Mouse (Mus musculus) olfactory bulb, adult 2 months (tissue): ENCODE measurements around the gene Wbp11. TPM values are rescaled to one million over a fixed set of nuclear protein-coding genes. Genes with fewer than 3 reads are reported as not detected.

Source experiments
- H3K27ac ChIP-seq: fragments of 200-500 bp; 2 replicates; pipeline ENCODE4 v1.5.1; 2012; ENCODE audit warnings: low read depth, low read length; ENCODE audit not compliant: insufficient read depth
- H3K4me1 ChIP-seq: fragments of 200-500 bp; 2 replicates; pipeline ENCODE4 v1.6.1; 2012; ENCODE audit warnings: low read length; ENCODE audit not compliant: control insufficient read depth, insufficient read depth
- H3K4me3 ChIP-seq: fragments of 200-500 bp; 2 replicates; pipeline ENCODE4 v1.5.1; 2012; ENCODE audit warnings: mild to moderate bottlenecking, low read depth, low read length, moderate library complexity; ENCODE audit not compliant: insufficient read depth
- CTCF ChIP-seq: fragments of 200-500 bp; IDR thresholded peaks from 2 replicates; pipeline ENCODE4 v1.5.1; 2012; ENCODE audit warnings: low read depth, mild to moderate bottlenecking, low read length, moderate library complexity; ENCODE audit not compliant: insufficient read depth
- POLR2A ChIP-seq: fragments of 200-500 bp; IDR thresholded peaks from 2 replicates; pipeline ENCODE4 v1.6.1; 2012; ENCODE audit warnings: mild to moderate bottlenecking, low read depth, low read length, moderate library complexity; ENCODE audit not compliant: insufficient read depth
- WGBS: fragments of 180-500 bp; shearing (Covaris S2); methylation state at CpG from one replicate; pipeline ENCODE4 v1.1.7; 2018; 5-methylcytosine and 5-hydroxymethylcytosine counted together
- polyA plus RNA-seq: library from polyadenylated mRNA; stranded (reverse); fragments of >200 nt; gene quantifications from 2 replicates; pipeline ENCODE4 v1.2.4, GENCODE M21; 2012; ENCODE audit warnings: low replicate concordance; ENCODE audit not compliant: missing spikeins, insufficient read depth, insufficient read length

Wbp11 gene
- polyA plus RNA-seq, 1 experiment: 319 TPM

GRCm38 (mm10) chr6:136857186-136857872 is 29.3 kb upstream of the Wbp11 start, which contains the start of gene Art4:
Art4 (minus strand) TSS chr6:136857733.
- peaks cover 7% of the 10 kb centered on the region; the same call in 1 of the 2 replicates for H3K4me1 ChIP-seq
- TF ChIP-seq POLR2A (no peak), CTCF (no peak)
- H3K4me3 ChIP-seq: no peak within 1 kb of the TSS
- H3K27ac ChIP-seq: no peak within 1 kb of the TSS
- WGBS: 79% methylated on average over 18 of the region's 18 CpGs

- 63% methylated on average over 14 of the region's 14 CpGs for WGBS
- TF ChIP-seq POLR2A: no peak
- TF ChIP-seq CTCF: no peak
- Histone ChIP-seq H3K4me1 (peaks cover 7% of the 10 kb centered on the region; the same call in 1 of the 2 replicates), H3K27ac (no peak overlapping the region), H3K4me3 (no peak overlapping the region)
Measured at GRCm38 (mm10) chr6:136856071-136856636, 28.1 kb upstream of the Wbp11 start.

- Histone ChIP-seq H3K4me1 (peaks cover 7% of the 10 kb centered on the region; the same call in 1 of the 2 replicates), H3K27ac (no peak overlapping the region), H3K4me3 (no peak overlapping the region)
- WGBS: 82% methylated on average over 2 of the region's 2 CpGs
- no peak for TF ChIP-seq CTCF
- no peak for TF ChIP-seq POLR2A
Measured at GRCm38 (mm10) chr6:136855183-136855582, 27.1 kb upstream of the Wbp11 start.

GRCm38 (mm10) chr6:136854361-136854781 is 26.3 kb upstream of the Wbp11 start:
- TF ChIP-seq POLR2A: no peak
- WGBS: 93% methylated on average over 11 of the region's 11 CpGs
- Histone ChIP-seq H3K27ac (no peak overlapping the region; the same call in 1 of the 2 replicates), H3K4me1 (peaks cover 7% of the 10 kb centered on the region; the same call in 1 of the 2 replicates), H3K4me3 (no peak overlapping the region)

GRCm38 (mm10) chr6:136852762-136853161 is 24.7 kb upstream of the Wbp11 start:
- Histone ChIP-seq H3K4me3 (no peak overlapping the region), H3K4me1 (peaks cover 7% of the 10 kb centered on the region; the same call in 1 of the 2 replicates), H3K27ac (no peak overlapping the region)
- WGBS: 80% methylated on average over 3 of the region's 3 CpGs
- TF ChIP-seq POLR2A (no peak), CTCF (no peak)

- TF ChIP-seq POLR2A (no peak), CTCF (no peak)
- Histone ChIP-seq H3K4me1 (peaks cover 4% of the 10 kb centered on the region; the same call in 1 of the 2 replicates), H3K27ac (no peak overlapping the region), H3K4me3 (no peak overlapping the region)
- WGBS: 80% methylated on average over 4 of the region's 4 CpGs
Measured at GRCm38 (mm10) chr6:136852348-136852747, 24.3 kb upstream of the Wbp11 start.

- no peak overlapping the region for H3K27ac ChIP-seq
- no peak overlapping the region for H3K4me3 ChIP-seq
- WGBS: 85% methylated on average over 6 of the region's 6 CpGs
- H3K4me1 ChIP-seq: peaks cover 4% of the 10 kb centered on the region; the same call in 1 of the 2 replicates
- TF ChIP-seq CTCF: no peak
- TF ChIP-seq POLR2A: no peak
Measured at GRCm38 (mm10) chr6:136850267-136850666, 22.2 kb upstream of the Wbp11 start.

GRCm38 (mm10) chr6:136848971-136849370 is 20.9 kb upstream of the Wbp11 start:
- Histone ChIP-seq H3K27ac (no peak overlapping the region), H3K4me1 (peaks cover 4% of the 10 kb centered on the region; the same call in 1 of the 2 replicates), H3K4me3 (no peak overlapping the region)
- TF ChIP-seq CTCF (no peak), POLR2A (no peak)
- WGBS: 90% methylated on average over 5 of the region's 5 CpGs

- Histone ChIP-seq H3K27ac (no peak overlapping the region), H3K4me3 (no peak overlapping the region), H3K4me1 (peaks cover 4% of the 10 kb centered on the region; the same call in 1 of the 2 replicates)
- TF ChIP-seq POLR2A (no peak), CTCF (no peak)
- WGBS: 90% methylated on average over 8 of the region's 8 CpGs
Measured at GRCm38 (mm10) chr6:136848399-136848798, 20.4 kb upstream of the Wbp11 start.
